Mouse (Mus musculus) B cell, adult (primary cell): ENCODE results near the gene Cacng7. TPM values are rescaled to one million over a fixed set of nuclear protein-coding genes. Genes with fewer than 3 reads are reported as not detected.

Experiments
- total RNA-seq: library from RNA; stranded (reverse); gene quantifications from 4 replicates; pipeline ENCODE4 v1.2.4, GENCODE M21; 2023; ENCODE audit not compliant: inconsistent age

The Cacng7 gene
- not detected in 4 replicates for total RNA-seq

GRCm38 (mm10) chr7:3332619-3333521 is at the start of gene Cacng7:
TSS of gene Cacng7 (plus strand) at chr7:3332955.

DNA sequence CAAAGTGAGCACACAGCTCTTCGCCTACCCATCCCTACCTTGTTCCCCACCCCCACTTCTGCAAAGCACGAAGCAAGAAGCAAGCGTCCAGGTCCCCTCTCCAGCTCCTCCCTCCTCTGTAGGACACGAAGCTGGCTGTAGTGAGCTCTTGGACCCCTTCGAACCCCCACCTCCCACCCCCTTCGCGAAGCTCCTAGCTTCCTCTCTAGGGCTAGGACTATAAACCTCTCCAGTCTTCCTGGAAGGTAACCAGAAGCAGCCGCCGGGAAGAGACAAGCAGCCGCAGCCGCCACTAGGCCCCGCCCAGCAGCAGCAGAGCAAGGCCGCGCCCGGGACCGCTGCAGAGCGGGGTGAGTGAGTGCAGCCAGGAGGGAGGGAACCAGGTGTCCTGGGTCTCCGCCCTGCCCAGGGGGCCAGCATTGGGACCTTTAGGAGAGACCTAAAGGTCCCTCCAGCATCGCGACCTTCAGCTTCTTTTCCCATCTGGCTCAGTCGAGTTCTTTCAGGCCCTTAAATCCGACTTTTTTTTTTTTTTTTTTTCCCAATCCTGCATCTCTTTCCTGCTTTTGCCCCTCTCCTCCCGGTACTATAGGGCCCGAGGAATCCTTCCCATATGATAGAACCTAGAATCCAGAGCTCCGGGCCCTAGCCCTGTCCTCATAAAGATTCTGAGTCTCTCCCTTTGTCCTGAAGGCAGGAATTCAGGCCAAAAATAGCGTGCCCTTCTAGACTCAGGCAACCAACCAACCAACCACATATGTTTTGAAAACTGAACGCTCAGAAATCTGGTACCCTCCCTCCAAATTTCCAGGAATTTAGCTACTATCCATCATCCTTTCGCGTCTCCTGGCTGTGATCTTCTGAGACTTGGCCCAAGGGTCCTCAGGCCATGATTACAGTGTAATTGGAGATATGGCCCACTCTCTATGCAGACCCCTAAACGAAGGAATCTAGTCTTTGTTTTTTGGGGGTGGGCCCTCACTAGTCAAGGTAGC is 43.5 kb upstream of the Cacng7 start, which contains the start of the genes Myadm and Prkcg:
Myadm (plus strand) TSS at position 105 of the 995 bp plus-strand sequence.
Prkcg (plus strand) TSS at position 204 of the 995 bp plus-strand sequence.

GRCm38 (mm10) chr7:3390413-3391080 is 57.8 kb downstream of the Cacng7 start, which contains the start of gene Cacng8:
TSS of gene Cacng8 (plus strand) at chr7:3390683.

Other genes with a start within 250 kb of the Cacng7 start
- not detected in 4 replicates for gene AU018091, start 163.8 kb upstream of the Cacng7 start, total RNA-seq
- gene Nlrp12, start 83.2 kb upstream of the Cacng7 start, total RNA-seq, result not detected in 4 replicates
- 79.1 to 101 TPM (median 88.3 TPM) in 4 replicates for gene Myadm, start 43.9 kb upstream of the Cacng7 start, total RNA-seq
- 8.6 to 15.9 TPM (median 12.7 TPM) in 4 replicates for gene Prkcg, start 43.8 kb upstream of the Cacng7 start, total RNA-seq
- gene Cacng8, start 57.7 kb downstream of the Cacng7 start, total RNA-seq, result not detected in 4 replicates
- gene Cacng6, start 91.2 kb downstream of the Cacng7 start, total RNA-seq, result not detected in 4 replicates
- not detected in 4 replicates for gene Tarm1, start 169.7 kb downstream of the Cacng7 start, total RNA-seq